Mouse (Mus musculus): ENCODE data around the gene Fgf11.

Gene Fgf11

DNA sequence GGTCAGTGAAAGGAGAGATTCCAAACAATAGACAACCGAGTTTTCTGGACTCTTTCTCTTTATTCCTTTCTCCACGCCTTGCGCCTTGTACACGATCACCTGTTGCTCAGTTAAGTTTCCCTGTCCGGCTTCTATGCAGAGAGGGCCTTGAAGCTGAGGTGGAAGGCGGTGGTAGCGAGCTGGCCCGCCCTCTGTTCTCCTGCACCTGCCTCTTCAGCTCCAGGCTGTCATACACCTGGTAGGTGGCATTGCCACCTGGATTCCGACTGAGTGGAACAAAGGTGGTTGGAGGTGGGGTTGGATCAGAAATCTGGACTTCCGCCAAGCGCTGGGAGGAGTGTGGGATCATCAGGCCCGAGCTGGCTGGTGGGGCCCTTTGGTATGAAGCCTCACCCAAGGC is 14.9 kb upstream of the Fgf11 start:
- peak in 1 of 2 experiments; percentile 61 for DNase-seq (ENCODE audit: low spot score in 2 of 2)

DNA sequence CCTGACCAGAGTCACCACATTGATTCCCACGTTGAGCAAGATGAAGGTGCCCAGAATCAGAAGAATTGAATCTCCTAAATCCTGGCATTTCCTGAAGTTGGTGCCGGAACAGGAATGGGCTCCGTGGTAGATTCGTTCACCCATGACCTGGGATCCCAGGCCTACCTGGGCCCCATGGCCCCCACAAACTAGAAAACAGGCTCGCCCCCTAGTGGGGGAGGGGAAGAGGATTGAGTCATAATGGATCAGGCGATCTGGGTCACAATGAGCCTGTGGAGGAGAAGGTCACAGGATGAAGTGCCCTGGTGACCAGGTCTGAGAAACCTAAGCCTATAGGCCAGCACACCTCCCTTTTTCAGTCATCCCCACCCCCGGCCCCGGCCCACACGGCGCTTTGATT is 13.5 kb upstream of the Fgf11 start, which contains the start of gene Gm39566:
TSS of gene Gm39566 (minus strand) at position 144 of the 400 bp plus-strand sequence.
- DNase-seq (ENCODE audit: low spot score in 2 of 2), result peak in 1 of 2 experiments; percentile 61

DNA sequence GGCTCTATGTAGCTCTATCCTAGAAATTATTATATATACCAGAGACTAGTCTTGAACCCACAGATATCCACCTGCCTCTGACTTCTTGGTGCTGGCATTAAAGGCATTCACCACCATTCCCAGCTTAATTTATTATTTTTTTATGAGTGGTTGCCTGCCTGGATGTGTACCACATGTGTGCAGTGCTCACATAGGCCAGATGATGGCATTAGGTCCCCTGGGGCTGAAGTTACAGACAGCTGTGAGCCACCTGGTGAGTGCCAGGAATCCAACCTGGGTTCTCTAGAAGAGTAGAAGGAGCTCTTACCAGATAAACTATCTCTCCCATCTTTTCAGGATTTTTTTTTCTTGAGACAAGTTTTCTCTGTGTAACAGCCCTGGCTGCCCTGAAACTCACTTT is 8.6 kb upstream of the Fgf11 start:
- no peak for DNase-seq (ENCODE audit: low spot score in 2 of 2)

DNA sequence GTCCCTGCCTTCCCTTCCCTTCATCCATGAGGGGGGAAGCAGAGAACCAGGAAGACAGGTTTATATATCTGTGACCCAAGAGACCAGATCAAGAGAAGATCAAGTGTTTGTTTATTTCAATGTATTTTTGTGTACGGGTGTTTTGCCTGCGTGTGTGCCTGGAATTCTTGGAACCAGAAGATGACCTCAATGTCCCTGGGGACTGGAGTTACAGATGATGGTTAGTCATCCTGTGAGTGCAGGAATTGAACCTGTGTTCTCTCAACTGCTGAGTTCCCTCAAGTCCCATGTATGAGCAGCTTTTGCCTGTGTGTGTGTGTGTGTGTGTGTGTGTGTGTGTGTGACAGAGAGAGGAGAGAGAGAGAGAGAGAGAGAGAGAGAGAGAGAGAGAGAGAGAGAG is 6.0 kb upstream of the Fgf11 start:
- no peak for DNase-seq (ENCODE audit: low spot score in 2 of 2)

DNA sequence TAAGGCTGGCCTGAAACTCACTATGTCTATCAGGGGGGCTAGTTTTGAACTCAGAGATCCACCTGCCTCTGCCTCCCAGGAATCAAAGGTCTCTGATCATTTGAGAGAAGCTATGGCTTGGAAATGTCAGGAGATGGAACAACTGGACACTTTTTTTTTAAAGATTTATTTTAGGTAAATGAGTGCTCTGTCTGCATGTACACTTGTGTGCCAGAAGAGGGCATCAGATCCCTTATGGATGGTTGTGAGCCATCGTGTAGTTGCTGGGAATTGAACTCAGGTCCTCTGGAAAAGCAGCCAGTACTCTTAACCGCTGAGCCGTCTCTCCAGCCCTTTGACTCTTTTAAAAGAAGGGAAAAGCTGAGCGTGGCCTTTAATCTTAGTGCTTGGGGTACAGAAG is 4.7 kb upstream of the Fgf11 start:
- DNase-seq (ENCODE audit: low spot score in 2 of 2), result no peak

DNA sequence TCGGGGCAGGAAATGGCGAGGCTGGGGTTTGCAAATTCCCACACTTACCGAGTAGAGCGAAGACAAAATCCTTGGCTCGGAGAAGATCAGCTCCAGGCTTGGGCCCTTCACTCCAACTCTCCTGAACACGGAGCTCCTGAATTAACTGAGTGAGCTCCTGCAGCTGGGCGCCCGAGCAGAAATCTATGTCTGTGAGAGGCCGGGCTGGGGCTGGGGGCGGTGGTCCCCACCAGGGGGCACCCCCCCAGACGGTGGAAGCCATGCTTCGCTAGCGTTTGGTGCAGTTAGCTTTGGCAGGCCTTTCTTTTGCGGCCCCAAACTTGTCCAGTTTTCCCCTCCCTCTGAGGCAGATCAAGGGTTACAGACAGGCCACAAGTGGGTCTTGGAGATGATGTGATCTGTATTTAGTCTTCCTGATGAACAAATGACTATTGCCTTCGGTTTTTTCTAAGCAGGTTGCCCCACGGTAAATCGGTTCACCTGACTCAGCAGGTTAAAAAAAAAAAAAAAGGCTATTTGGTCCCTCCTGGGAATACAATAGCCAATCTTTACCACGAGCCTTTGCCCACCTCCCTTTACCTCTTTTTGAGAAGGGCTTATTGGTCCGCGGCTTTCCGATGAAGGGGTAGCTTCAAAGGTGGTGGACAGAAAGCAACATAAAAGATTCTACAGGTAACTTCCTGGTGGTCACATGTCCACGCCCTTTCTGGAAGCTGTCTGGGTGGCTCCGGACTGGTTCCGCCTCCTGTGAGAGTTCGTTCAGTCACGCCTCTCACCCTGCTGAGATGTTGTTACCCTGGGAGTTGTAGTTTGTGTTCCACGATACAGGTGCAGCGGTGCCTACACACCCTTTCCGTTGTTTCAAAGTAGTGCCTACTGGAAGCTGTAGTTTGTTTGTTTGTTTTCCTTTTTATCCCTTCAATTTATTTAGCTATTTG is 3.6 kb upstream of the Fgf11 start, which contains the start of gene Tmem102:
TSS of gene Tmem102 (minus strand) at position 653 of the 938 bp plus-strand sequence.
- DNase-seq (ENCODE audit: low spot score in 2 of 2), result no peak

DNA sequence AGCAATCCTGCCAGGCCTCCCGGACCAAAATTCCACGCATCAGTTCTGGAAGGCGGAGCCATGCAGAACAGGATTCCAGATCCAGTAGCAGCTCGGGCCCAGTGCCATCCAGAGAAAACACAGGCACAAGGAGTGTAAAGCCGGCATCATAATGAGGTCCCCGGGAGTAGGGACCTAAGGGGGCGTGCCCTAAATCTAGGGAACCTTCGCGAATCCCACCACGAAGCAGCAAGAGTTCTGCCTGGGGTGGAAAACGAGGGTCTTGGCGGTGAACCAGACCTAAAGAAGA is 2.9 kb upstream of the Fgf11 start:
- DNase-seq (ENCODE audit: low spot score in 2 of 2), result no peak

DNA sequence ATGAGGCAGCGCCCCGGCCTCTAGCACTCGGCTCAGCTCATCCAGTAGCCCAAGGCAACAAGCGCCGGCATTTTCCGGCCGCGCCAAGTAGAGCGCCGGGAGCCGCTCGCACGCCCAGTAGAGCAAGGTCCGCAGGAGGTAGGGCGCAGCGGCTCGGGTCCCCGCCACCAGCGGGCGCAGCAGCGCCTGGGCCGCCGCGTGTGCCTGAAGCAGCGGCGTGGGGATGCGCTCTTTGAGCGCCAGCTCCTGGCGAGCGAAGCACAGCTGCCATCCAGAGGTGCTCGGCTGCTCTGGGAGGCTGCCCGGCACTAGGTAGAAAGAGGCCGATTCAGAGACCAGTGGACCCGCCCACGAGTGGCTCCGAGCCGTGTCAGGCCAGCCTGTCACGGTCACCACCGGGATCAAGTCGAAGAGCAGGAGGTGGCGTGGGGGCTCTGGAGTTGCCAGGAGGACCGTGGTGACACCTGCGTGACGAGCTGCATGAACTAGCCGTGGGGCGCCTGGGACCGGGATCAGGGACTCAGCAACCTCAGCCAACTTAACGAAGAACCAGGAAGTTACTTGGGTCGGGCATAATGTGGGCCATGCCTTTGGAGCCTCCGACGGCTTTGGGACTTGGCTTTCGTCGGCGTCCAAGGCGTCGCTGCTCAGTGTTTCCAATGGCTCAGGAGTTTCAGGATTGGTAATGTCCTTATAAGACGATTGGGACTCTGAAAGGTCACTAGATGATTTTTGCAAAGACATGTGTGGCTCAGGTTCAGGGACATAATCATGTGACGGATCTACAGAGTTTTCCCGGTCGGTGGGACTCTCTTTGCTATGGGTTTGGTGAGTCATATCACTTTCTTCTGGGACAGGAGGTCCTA is 2.4 kb upstream of the Fgf11 start:
- DNase-seq (ENCODE audit: low spot score in 2 of 2), result peak; percentile 65 to 86

DNA sequence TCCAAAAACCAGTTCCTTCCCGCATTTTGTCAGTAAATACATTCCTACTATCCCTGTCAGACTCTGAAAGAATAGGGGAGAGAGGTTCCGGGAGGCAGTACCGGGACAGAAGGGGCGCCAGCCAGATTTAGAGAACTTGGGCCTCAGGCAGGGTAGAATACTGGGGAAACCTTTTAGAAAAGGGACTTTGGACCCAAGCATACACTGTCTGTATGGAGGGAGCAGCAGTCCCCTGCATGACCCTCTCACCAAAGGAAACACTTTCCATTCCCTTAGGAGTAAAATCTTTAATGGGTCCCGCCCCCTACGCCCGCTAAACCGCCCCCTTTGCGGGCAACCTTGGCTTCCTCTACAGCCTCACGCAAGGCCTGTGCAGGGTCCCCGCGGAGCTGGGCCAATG is 1.7 kb upstream of the Fgf11 start:
- no peak for DNase-seq (ENCODE audit: low spot score in 2 of 2)

DNA sequence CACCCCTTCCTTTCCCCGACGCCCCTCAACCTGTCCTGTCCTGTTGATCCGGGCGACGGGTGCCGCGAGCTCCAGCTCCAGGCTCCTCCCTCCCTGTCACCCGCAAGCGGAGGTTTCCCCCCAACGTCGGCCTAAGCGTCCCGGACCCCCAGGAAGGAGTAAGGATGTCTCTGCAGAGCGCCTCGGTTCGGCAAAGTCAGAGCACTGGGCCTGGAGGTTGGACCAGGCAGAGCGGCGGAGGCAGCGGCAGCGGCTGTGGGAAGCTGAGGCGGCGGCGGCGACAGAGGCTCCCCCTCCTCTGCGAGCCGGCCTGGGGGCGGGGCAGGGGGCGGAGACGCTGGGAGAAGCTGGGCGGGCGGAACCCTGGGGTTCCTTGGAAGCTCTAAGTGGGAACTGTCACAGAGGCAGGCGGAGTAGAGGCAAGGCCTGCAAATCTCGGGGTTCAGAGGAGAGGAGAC is 1.0 kb upstream of the Fgf11 start:
- DNase-seq (ENCODE audit: low spot score in 2 of 2), result peak; percentile 50 to 74

DNA sequence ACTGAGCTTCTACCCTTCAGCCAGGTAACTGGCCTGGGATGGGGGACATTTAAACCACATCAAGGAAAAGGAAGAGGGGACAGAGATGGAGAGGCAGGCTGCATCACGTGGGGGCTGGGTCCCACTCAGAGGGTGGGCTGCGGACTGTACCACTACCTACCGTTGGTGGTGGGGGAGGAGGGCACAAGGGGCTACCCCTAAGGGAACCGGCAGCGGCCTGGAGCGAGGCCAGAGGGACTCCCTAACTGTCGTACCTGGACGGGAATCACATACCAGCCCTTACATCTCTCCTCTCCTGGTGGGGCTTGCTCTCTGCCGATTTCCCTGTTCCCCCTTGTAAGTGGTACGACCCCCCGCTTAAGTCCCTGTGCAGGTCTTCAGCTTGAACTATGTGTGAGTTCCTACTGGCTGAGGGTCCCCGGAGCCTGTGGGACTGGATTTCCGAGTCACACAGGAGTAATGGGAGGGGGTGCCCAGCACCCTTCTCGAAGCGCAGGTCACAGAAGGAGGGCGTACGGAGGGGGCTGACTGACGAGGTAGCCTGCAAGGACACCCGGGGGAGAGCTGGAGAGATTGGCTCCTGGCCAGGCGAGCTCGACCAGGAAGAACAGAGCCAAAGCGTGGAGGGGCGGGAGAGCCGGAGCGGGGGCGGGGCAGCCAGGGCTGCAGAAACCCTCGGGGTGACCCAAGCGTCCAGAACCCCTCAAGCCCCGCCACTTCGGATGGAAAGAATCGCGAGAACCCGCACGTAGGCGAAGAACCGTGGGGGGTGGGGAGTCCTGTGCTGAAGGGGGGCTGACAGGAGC is 1.1 kb downstream of the Fgf11 start:
- DNase-seq (ENCODE audit: low spot score in 2 of 2), result peak in 1 of 2 experiments; percentile 68

DNA sequence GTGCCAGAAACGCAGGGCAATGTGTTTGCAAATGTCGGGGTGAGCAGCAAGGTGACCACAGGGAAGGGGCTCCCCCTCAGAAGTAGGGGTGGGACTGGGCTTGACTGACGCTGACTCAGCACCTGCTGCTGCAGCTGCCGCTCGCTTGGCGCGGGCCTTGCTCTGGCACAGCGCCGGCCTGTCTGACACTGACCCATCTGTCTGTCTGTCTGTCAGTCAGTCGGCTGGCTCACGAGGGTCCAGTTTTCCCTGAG is 1.6 kb downstream of the Fgf11 start:
- DNase-seq (ENCODE audit: low spot score in 2 of 2), result peak in 1 of 2 experiments; percentile 68

DNA sequence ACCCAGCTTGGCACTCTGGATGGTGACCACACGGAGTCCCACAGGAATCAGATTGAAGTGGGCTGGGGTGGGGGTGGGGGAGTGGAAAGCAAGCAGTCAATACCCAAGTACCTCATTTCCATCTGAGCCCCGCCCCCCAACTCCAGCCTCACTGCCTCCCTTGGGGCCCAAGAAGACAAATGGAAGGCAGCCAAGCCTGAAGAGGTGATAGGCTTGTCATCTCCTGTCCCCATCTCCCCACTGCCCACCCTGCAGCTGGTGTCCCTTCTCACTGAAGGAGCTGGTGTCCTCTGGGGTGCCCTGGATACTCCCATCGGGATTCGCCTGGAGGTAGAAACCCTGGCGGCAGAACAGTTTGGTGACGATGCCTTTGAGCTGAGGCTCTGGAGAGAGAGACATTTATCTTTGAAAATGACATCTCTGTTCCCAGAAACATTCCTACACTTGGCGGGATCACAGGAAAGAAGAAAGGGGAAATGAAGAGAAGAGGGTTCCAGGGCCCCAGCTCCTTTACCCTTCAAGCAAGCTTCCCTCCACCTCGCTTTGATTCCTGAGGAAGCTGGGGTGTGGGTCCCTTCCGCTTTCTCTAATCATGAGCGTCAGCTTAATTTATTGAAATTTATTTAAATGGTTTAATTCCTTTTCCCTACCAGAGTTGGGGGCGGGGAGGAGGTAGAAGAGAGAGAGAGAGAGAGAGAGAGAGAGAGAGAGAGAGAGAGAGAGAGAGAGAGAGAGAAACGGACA is 2.1 kb downstream of the Fgf11 start:
- DNase-seq (ENCODE audit: low spot score in 2 of 2), result peak; percentile 63 to 76

DNA sequence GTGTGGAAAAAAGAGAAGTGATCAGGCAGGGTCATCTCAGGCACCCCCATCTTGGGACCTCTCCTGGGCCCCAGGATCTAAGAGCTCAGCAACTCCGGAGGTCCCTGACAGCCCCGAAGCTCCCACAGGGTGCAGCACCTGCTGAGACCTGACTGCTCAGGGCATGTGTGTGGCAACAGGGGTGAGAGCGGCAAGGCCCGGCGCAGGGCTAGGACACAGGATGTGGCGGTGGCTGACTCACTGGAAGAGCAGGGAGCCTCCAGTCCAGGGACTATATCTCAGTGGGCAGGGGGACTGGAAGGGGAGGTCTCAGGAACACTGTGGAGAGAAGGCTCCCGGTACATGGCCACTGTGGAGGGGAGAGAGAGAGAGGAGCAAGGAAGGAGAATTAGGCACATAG is 3.7 kb downstream of the Fgf11 start:
- no peak for DNase-seq (ENCODE audit: low spot score in 2 of 2)

DNA sequence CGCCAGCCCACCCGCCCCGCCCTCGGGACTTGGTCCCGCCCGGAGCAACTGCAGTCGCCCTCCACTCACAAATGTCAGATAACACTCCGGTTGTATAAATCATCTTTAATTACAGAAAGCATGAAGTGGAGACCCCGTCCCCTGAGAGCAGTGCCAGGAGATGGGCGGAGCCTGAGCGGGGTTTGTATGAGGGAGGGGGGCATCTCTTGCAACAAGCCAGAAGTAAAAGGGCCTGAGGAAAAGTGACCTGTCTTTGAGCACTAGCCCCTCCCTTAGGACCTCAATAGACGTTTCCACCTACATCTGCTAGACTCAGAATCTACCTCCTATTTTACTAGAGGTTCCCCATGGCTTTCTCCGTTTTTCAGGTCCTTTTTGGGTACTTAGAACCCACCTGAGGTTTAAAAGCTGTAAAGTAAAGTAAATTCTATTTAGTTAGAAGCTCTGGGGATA is 5.6 kb downstream of the Fgf11 start:
- no peak for DNase-seq (ENCODE audit: low spot score in 2 of 2)

DNA sequence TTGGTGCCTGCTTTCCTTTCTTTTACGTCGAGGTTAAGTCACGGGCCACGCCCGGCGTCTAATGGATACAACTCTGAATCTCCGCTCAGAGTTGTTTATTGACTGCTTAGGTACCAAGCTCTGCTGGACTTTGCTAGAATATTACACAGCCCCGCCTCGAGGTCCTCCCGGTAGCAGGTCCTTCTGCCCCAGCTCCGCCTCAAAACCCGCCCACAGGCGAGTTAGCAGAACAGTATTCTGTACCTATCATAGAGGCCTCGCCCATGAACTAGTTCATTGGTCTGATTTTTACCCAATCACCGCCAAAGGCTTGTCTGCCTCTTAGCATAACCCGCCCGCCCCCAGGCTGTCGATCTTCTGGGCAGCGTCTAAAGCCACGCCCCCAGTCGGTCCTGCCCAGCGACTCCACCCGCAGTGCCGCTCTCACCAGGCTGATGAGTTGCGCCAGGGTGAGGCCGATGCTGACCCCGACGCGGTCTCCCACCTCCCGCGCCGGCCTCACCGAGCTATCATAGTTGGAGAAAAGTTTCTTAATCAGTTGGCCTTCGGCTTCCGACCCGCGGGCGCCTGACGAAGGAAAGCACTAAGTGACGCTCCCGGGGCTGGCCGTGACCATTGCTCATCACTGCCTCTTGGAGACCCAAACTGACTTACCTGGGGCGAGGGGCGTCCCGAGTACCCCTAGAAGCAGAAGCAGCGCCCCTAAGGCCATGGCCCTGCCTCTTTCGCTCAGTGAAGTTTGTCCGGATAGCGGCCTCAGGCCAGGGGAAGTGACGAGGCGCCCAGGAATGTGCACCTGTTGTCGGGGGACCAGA is 6.3 kb downstream of the Fgf11 start, which contains the start of gene Chrnb1:
TSS of gene Chrnb1 (minus strand) at position 776 of the 815 bp plus-strand sequence.
- peak; percentile 95 for DNase-seq (ENCODE audit: low spot score in 2 of 2)

DNA sequence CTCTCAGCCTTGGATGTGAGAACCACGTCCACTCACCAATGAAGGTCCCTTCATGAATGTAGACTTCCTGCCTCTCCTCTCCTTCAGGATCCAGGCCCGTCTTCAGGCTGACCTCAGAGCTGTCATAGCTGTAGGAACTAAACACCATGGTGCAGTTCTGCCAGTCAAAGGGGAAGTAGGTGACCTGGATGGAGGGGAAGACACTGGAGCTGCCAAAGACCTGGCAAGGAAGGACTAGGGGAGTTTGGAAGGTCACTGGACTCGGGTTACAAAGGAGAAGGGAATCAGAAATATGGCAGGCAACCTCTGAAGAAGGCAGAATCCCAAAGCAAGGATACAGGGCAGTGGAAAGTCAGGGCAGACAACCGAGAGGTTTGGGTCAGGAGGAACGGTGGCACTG is 8.2 kb downstream of the Fgf11 start:
- DNase-seq (ENCODE audit: low spot score in 2 of 2), result no peak

DNA sequence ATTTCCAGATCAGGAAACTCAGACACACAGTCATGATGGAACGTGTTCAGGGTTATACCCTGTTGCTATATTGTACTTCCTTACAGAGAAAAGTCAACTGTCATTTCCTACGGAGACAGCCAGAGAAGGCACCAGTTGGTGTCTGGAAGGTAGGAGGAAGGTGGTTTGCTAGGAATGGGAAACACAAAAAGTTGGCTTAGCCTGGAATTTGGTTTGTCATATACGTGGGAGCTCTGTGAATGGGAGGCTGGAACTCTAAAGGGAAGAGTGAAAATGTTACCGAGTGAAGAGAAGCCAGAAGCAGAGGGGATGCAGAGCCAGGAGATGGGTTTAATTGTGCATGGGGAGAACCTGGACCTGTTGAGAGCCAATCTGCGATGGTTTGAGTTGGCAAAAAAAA is 10.2 kb downstream of the Fgf11 start:
- no peak for DNase-seq (ENCODE audit: low spot score in 2 of 2)

DNA sequence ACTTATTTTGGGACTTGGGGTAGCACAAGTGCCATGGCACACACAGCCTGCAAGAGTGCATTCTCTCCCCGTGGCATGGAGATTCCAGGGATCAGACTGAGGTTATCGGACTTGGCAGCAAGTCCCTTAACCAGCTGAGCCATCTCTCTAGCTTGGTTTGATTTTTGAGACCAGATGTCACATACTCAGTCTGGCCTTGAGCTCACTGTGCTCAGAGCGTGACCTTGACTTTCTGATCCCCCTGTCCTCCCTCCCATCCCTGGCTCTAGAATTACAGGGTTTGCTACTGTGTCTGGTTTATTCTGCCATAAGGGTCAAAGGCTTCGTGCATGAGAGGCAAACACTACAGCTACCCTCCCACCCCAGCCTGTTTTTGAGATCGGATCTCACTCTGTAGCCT is 12.2 kb downstream of the Fgf11 start:
- no peak for DNase-seq (ENCODE audit: low spot score in 2 of 2)

DNA sequence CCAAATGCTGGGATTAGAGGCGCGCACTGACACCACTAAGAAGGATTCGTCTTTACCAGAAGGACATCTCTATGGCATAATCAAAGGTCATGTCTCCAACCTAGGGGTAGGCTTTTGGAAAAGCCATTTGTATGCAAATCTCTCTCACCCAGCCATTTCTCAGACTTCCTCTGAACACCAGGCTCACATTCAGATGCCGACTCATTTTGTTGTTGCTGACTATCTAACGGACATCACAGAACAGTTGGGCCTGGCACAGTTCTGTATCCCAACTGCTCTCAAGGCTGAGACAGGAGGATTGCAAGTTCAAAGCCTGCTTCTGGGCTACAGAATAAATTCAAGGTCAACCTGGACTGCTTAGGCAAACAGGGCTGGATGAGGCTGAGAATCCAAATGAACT is 14.4 kb downstream of the Fgf11 start:
- DNase-seq (ENCODE audit: low spot score in 2 of 2), result no peak
